Mouse (Mus musculus): ENCODE measurements at regions not wholly inside any gene's neighbourhood (a gene's known extent, or its start where the extent isn't known, plus 50 kb on each side); places are given as distances from the start of the nearest gene placed in this dataset.

DNA sequence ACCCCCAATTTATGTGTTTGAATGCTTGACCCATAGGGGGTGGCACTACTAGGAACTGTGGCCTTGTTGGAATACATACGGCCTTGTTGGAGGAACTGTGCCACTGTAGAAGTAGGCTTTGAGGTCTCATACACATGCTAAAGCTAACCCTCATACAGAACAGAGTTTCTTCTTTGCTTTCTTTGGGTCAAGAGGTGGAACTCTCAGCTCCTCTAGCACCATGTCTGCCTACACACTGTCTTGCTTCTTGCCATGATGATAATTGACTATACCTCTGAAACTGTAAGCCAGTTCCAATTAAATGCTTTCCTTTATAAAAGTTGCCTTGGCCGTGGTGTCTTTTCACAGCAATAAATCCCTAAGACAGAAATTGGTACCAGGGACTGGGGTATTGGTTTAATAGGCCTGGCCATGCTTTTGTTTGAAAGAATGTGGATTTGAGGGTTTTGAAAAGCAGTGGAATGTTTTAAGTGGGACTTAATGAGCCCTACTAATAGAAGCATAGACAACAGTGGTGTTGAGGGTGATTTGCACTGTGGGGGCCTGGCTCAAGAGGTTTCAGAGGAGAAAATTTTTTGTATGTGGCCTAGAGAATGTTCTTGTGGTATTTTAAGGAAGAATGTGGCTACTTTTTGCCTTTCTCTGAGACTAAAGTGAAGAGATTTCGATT lies 468.7 kb upstream of the Fat1 start:
- intact Hi-C loops (cut with DNase I), result no loop called here

DNA sequence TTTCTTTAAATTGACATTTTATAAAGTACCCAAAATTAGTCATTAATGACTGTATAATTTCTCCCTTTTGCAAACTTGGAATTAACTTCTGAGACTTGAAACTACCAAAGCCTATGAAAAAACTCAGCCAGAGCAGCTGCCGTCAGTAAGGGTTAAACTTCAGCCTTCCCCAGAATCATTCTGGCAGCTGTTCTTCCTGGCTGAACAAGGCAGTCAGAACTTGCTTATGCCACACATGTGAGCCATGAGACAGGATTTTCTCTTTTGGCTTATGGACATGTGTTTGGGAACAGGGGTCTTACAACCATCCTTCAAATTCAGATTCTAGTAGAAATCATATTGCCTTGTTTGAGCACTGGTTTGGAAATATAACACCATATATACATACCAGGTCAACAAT lies 422.4 kb upstream of the Fat1 start:
- DNase-seq, result no peak
- intact Hi-C loops (cut with DNase I), result no loop called here

More for the DNA sequence above, 468.7 kb upstream of the Fat1 start:
- DNase-seq, result no peak

DNA sequence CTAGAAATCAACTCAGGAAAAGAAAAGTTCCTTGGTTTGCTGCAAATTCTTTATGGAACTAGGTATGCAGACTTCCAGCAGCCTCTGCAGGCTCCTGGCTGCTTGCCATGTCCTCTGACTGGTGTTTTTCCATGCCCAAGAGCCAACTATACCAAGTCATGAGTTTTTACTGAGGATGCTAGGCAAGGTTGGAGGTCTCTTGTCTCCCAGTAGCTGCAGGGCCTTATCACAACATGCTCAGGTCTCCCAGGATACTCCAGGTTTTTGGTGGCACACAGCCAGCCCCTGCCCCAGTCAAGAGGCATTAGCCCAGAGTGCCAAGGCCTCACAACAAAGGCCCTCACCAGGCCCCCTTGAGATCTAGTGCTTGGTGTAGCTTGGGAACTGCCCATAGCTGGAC lies 409.3 kb upstream of the Fat1 start:
- peak; percentile 17 to 18 for DNase-seq

DNA sequence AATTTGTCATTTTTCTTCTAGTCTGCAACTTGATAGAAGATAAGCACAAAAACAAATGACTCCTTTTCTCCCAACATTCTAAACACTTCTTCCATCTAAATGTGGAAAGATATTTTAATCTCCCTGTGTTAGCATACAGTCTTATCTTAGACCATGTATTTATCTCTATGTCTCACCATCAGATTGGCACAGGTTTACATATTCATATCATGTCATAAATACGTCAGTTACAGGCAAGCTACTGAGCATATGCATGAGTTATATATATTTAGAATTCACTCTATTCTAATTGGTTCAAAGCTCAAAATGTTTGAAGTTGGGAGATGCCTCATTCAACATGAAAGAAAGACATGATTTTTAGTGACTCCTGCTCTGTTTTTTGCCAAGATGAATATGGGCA lies 405.6 kb upstream of the Fat1 start:
- intact Hi-C loops (cut with DNase I), result no loop called here
- no peak for DNase-seq

More for the DNA sequence above, 409.3 kb upstream of the Fat1 start:
- intact Hi-C loops (cut with DNase I), result no loop called here

DNA sequence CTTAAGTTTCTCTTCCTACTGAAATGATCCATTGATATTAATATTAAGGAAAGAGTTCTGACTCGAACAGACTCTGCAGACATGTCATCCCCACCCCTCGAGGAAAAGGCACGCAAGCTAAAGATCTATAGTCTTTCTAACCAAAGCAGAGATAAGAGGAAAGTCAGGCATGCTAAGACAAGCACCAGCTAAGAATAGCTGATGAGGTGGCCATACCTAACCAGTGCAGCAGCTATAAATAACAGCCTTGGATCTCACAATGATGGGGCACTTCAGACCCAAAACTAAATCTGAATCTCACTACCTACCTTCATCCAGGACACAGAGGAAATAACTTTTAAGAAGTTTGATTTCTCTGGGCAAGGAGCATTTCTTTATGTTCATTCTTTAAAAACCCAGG lies 386.4 kb upstream of the Fat1 start:
- peak; percentile 12 to 18 for DNase-seq
- intact Hi-C loops (cut with DNase I), result no loop called here

DNA sequence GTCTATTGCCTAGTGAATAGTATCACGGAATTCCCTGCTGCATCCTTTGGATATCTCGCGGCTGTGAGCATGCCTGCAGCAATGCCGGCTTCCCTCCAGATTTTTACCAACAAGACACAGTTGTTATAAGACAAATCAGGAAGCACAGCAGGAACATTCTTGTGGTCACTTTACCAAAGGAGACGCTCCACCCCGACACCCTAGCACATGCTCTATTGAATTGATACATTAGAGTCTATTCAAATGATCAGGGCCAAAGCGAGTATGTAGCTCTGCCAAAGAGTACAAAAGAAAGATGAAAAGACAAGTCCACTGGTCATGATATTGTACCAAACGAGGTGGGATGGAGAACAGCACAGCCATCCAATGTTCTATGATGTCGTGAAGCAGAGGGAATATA lies 376.1 kb upstream of the Fat1 start:
- intact Hi-C loops (cut with DNase I), result no loop called here
- no peak for DNase-seq

DNA sequence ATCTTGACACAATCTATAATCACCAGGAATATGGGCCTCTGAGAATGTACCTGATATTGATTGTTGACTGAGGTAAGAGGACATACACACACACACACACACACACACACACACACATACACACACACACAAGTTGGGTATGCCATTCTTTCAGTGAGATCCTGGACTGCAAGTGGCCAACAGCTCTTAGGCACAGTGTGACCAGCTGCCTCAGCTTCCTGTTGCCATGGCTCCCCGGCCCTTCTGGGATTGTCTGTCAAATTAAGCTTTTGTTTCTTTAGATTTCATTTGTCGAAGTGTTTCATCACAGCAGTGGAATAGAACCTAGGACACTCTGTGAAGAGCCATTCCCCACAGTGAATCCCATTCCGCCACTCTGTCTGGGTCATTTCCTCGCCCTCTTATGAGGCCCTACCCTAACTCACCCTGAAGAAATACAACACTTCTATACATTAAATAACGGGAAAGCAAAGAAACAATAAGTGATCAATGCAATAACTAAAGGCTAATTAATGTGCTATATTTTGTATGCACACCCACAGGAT lies 358.9 kb upstream of the Fat1 start:
- intact Hi-C loops (cut with DNase I), result no loop called here
- no peak for DNase-seq

DNA sequence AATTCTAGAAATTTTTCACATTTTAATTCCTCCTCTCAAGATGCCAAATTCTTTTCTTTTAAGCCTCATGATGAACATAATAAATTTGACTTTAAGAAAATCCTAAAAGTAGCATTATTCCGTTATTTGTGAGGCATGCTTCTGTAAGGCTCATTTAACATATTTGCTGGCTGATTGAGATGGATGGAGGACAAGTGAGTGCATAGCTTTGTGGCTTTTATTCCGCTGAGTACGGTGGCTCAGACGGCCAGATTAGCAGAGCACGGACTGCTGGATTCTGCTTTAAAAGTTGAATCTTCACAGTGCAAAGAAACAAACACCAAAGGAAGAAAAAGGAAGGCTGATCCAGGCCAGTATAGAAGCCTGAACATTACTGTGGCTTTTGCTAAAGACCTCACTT lies 358.3 kb upstream of the Fat1 start:
- intact Hi-C loops (cut with DNase I), result no loop called here
- DNase-seq, result no peak

Small RNAs in the stretch of these regions (microRNA-seq; reads per million reads assigned to microRNA genes)
- gene Gm26241, result 0 reads per million in 2 experiments

Measured in heart, postnatal 10 days (tissue).